Mouse (Mus musculus): ENCODE measurements at regions not wholly inside any gene's neighbourhood (a gene's known extent, or its start where the extent isn't known, plus 50 kb on each side); places are given as distances from the start of the nearest gene placed in this dataset.

DNA sequence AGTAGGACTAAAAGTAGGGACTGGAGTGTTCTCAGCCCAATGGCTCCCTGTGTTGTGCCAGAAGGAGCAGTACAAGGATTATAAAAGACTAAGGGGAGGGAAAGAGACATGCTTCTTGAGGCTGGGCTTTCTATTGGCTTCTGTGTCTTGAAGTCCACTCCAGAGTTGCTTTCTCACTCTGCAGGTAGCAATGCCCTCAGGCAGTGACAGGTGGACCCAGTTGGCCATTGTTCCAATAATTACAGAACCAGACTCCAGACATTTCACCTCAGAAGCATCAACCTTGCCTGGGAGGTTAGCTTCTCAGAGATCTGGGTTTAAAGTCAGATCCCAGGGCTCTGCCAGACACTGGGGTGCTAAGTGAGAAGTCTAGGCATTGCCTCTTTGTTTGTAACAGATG, 136.3 kb upstream of the Tll1 start:
- DNase-seq (ENCODE audit: low spot score): no peak

DNA sequence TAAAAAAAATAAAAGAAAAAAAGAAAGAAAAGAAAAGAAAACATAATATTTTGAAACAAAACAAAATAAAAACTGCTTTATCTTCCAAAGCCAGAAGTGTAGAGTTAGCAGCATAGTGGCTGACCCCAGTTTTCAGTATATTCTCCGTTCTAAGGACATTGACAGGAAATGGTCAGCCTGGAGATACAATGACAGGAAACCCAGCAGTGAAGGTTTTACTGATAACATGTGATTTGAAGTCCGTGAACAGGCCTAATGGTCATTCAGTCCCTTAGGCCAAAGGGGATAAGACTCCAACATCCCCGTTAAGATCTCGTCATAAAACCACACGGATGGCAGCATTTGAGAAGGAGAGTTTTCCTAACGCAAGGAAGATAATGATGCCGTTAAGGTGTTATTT, 131.3 kb upstream of the Tll1 start:
- peak; percentile 10 for DNase-seq (ENCODE audit: low spot score)

DNA sequence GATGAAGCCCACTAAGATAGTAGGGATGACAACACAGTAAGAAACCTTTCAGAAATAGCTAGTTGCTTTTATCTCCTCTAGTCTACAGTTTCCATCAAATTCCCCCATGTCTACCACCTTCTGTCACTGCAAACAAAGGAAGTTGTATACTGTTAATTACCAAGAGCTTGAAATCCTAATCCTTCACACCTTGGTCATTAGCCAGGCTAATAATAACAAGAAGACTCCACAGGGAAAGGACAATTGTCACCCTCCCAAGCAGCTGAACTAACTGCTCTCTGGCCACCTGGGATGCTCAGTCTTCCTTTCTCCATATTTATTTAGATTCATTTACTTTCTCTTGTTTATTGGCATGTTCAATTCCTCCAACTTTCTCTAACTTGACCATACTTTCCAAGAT, 130.5 kb upstream of the Tll1 start:
- DNase-seq (ENCODE audit: low spot score): no peak

DNA sequence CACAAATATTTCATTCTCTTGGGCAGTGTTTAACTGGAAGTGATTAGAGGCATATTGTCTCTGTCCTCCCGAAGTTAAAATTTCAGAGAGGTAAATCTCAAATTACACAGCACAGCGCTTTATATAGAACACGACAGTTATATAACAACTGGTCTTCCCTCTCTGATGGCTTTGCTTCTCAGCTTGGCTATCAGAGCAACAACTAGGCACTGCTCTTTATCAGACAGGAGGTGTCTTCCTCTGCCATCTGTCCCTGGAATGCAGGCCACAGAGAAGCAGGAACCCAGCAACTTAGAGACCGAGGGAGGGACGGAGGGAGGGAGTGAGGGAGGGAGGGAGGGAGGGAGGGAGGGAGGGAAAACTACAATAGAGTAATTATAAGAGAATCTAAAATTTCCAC, 129.4 kb upstream of the Tll1 start:
- no peak for DNase-seq (ENCODE audit: low spot score)

DNA sequence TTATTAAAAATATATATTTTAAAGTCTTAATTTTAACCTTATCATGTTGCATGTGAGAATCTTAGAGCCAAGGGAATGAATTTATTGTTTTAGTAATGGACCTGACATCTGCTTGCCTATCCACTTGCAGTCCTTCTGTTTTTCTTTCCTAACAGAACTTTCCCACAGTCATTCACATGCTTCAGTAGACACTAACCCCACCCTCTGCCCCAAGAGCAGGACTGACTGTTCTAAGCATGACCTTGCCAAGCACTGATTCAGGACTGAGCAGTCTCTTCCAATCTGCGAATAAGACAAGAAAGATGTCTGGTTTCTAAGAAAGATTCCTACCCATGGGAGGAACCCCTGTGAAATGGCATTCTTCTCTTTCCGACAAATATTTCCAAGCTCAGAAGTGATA, 117.9 kb upstream of the Tll1 start:
- DNase-seq (ENCODE audit: low spot score): no peak

DNA sequence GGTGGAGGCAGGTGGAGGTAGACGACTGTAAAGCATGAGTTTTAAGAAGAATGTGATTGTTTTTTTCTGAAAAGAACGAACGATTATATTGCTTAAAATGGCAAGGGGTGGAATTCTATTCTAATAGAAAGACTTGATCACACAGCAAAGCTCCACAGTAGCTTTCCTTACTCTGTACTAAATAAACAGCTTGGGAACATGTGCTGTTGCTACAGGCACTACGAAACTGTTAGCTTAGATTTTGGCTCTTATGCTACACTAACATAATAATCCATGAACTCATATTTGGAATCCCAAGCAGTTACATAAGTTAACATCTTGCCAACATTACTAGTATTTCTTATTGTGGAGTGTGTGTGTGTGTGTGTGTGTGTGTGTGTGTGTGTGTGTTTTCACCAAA, 114.3 kb upstream of the Tll1 start:
- no peak for DNase-seq (ENCODE audit: low spot score)

DNA sequence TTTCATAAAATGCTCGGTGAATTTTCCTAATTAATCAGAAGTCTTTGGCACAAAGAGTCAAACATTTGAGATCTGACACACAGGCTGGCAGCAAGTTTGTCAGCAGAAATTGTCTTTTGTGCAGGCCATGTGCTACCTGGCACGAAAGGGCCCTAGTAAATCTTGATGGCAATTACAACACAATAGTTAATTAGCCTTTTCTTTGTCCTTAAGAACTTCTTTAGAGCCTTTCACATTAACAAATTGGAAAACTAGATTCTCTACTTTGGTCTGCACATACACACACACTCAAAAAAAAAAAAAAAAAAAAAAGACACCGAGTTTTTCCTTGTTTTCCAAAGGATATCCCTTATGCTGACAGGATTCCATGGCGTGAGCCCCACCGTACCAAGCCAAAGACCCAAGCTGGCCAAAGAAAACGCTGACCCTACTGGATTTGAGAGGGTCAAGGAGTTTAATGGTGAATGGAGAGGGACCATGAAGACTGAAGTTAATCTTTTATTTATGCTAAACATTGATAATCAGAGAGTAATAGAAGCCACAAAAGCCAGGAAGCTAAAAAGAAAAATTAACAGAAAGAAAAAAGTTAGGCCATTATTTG, 113.2 kb upstream of the Tll1 start:
- no peak for DNase-seq (ENCODE audit: low spot score)

DNA sequence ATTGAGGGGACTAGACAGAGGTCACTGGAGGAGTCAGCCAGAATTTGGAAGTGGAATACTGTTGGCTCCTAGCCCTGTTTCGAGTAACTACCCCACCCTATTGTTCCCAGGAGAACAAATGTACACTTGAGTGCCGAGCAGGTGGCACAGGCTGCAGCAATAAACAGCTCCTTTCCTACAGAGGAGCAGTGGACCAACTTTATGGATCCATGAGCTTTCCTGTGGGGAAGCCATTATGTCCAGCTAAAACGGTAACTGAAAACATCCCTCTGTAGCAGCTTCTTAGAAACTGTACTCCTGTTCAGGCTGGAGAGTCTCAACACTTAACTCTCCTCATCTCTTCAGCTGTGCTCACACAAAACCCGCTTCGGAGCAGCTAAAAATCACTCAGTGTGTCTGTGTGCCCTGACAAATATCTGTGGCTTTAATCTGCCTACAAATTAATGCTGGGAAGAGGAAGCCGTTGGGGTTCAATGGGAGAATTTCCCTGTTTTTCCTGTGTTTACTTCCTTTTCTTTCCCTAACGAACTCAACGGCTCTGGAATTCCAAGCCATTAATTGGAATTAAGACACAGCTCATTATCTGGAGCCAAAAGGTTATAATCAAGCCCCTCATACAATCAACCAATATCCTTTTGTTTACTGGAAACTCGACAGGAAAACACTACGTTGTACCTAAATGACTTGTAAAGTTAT, 112.6 kb upstream of the Tll1 start:
- peak; percentile 48 for DNase-seq (ENCODE audit: low spot score)

DNA sequence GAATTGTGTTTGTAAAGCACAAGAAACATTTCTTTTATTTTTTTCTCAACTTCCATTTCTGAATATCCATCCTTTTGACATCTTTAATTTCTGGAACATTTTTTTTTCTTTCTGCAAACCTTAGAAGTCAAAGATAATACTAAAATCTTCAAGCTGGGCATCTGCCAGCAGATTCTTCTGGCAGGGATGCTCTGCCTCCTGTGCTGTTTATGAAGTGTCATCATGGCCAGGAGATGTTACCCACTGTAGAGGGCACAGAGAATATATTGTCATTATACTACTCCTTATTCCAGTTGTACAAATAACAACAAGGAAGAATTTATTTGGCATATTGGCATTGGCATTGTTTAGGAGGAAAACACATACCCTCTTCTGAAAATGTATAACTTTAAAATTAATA, 111.7 kb upstream of the Tll1 start:
- DNase-seq (ENCODE audit: low spot score): no peak

DNA sequence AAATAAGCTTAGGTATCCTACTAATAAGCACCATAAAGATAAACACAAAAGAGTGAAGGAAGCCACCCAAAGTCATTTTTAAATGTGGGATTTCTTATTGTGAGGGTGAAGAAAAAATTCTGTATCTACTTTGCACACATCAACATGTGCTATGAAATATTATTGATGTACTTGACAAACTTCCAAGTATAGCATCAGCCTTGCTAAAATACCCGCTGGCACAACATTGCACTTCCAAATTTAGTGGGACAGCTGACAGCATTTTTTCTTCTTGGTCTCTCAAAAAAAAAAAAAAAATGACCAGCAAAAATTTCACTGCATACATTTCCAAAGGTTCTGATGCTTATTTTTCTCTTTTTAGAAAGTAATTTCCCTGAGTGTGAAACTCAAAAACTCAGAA, 101.9 kb upstream of the Tll1 start:
- no peak for DNase-seq (ENCODE audit: low spot score)

DNA sequence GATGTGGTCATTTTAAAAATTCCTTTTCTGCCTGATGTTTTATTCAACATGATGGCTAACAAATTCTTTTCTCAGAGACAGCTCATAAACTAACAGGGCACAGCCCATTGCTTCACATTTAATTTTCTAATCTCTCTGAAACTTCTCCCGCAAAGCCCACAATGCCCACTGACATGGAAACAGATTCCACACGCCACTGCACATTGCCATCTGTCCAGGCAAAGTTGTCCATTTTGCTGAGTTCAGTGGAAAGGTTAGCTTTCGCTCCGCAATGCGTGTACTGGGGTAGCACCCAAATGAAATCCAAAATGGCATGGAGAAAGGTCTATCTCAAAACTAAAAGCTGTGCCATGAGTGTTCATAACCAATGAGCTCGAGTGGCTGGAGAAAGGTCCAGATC, 76.7 kb upstream of the Tll1 start:
- no peak for DNase-seq (ENCODE audit: low spot score)

DNA sequence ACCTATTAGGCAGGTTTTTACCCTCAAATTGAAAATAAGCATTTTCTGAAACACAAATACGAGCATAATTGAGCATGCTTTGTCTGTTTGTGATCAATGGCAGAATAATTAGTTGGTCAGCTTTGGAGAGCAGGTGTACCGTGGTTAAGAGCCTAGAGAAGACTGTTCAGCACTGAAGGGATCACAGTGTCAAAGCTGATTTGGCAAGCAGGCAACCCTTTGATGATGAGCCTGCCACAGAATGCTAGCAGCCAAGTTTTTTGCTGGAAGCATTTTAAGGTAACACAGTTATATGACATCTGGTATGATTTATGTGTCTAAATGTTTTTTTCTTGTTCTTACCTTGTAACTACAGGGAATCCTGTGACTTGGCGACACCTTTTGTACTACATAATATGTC, 75.5 kb upstream of the Tll1 start:
- no peak for DNase-seq (ENCODE audit: low spot score)

DNA sequence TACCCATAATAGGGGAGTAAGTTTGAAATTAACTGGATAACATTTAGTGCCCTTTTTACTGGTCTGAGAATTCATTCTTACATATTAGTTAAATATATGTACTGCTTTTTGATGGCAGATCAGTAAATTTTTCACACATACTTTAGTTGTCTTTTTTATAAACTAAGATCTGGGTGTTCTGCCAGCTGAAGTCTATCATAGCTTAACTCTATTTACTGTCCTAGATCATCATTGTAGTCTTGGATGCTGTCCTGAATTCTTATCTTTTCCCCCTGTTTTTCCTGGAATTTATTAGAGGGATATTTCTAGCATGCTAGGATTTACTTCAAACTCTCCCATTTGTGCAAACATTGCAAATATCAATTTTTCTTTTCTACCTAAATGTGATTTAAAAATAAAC, 74.3 kb upstream of the Tll1 start:
- DNase-seq (ENCODE audit: low spot score): no peak

DNA sequence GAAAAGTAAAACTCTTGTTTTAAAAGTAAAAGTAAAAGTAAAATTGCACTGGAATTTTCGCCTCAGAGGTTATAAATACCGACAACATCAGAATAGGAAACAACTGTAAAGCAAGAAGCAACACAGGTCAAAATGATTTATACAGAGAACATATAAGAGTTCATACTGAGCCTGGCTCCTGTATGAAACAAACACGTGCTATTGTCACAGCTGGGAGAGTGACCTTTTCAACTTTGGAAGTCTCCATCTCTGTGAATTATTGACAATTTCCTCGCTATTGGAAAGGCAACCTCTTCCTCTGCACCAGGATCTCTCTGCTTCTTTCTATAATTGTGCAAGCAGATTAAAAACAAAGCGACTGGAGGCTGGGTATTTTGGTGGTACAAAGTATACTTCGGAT, 70.0 kb upstream of the Tll1 start:
- no peak for DNase-seq (ENCODE audit: low spot score)

DNA sequence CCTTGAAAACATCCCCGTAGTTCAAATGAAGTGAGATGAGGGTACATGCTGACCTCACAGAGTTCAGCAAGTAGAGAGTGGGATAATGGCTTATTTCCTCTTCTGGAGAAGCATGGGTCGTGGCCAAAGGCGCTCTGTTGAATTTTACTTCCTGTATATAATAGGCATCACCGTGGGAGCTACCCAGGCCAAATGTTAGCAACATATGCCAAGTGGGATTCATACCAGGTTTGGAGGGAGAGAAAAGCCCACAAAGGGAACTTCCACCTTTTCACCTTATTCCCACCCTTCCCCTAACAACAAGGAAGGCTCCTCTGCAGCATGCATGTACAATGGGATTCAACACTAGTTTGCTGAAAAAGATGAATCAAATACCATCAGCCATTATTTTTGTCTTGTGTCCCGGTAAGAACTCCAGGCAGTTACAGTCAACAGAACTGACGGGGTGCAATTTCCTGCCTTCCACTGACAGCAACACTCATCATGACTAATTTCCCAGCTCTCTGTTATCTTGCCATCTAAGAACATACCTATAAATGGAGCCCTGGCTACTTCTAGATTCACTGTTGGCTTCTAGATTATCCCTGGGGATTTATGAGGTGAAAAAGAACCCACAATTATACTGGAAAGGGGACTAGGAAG, 59.4 kb upstream of the Tll1 start:
- peak; percentile 35 for DNase-seq (ENCODE audit: low spot score)
